19 mouse cellular contexts compared by ENCODE assay signal in genomic region chr7:35588680-35589428, GRCm38 (mm10). TPM values are rescaled to one million over a fixed set of nuclear protein-coding genes. Genes with fewer than 3 reads are reported as not detected.
DNase-seq lines count a peak whose midpoint lies in the region; ATAC-seq lines count a peak whose summit lies in the region.
"Had no signal": no experiment of that assay in that cellular context is flagged by ENCODE, and none has a peak within 500 bp of the region (broad histone marks: within the 10 kb centered on the region; RNA-seq: fewer than 3 reads in every experiment).

No protein-coding gene starts in this region.

- peak overlapping the region; percentile 7; the same call in 1 of the 2 replicates for H3K9ac ChIP-seq in liver, embryonic 15.5 days
- no peak overlapping the region for H3K9ac ChIP-seq in forebrain, embryonic 16.5 days (replicated peaks; ENCODE audit: low read depth, low read length)
- H3K9ac ChIP-seq: forebrain, embryonic 12.5 days; hindbrain, embryonic 14.5 days; limb, embryonic 12.5 days; midbrain, embryonic 12.5 days had no signal

- H3K27me3 ChIP-seq in liver, embryonic 15.5 days: peaks cover 17% of the 10 kb centered on the region
- peaks cover 13% of the 10 kb centered on the region for H3K27me3 ChIP-seq in forebrain, embryonic 16.5 days (replicated peaks; ENCODE audit: control insufficient read depth, insufficient read depth, low read length)

- ATAC-seq in liver, embryonic 15.5 days (ENCODE audit: insufficient read depth): no peak
- no peak for ATAC-seq in forebrain, embryonic 16.5 days
- ATAC-seq: activated CD4-positive, CD25-positive, alpha-beta regulatory T cell, adult 4 months; intestine, postnatal 0 days; Patski had no signal

- H3K36me3 ChIP-seq in liver, embryonic 15.5 days (replicated peaks): peaks cover 23% of the 10 kb centered on the region
- peaks cover 12% of the 10 kb centered on the region for H3K36me3 ChIP-seq in forebrain, embryonic 16.5 days (ENCODE audit: control insufficient read depth, insufficient read depth)

- H3K4me2 ChIP-seq in liver, embryonic 15.5 days: peak overlapping the region; percentile 97
- no peak overlapping the region for H3K4me2 ChIP-seq in forebrain, embryonic 16.5 days (ENCODE audit: low read length)
- H3K4me2 ChIP-seq: forebrain, embryonic 12.5 days; hindbrain, embryonic 14.5 days; midbrain, embryonic 12.5 days had no signal

- WGBS in liver, embryonic 15.5 days (ENCODE audit: insufficient replicate concordance): 17% methylated on average over 9 of the region's 9 CpGs
- 86% methylated on average over 9 of the region's 9 CpGs for WGBS in forebrain, embryonic 16.5 days

- peaks cover 60% of the 10 kb centered on the region for H3K4me1 ChIP-seq in liver, embryonic 15.5 days (replicated peaks)
- peaks cover 41% of the 10 kb centered on the region for H3K4me1 ChIP-seq in forebrain, embryonic 16.5 days (replicated peaks; ENCODE audit: control insufficient read depth, insufficient read depth, low read length)

- peak overlapping the region; percentile 85 for H3K27ac ChIP-seq in liver, embryonic 15.5 days (replicated peaks)
- no peak overlapping the region; the same call in 1 of the 2 replicates for H3K27ac ChIP-seq in forebrain, embryonic 16.5 days (ENCODE audit: low read length)
- H3K27ac ChIP-seq: forebrain, embryonic 12.5 days; heart, embryonic 10.5 days; hindbrain, embryonic 14.5 days; limb, embryonic 12.5 days; midbrain, embryonic 12.5 days had no signal

- no peaks in the 10 kb centered on the region for H3K9me3 ChIP-seq in liver, embryonic 15.5 days (replicated peaks)
- no peaks in the 10 kb centered on the region for H3K9me3 ChIP-seq in forebrain, embryonic 16.5 days (ENCODE audit: control insufficient read depth, low read length)
- H3K9me3 ChIP-seq: forebrain, embryonic 12.5 days; heart, embryonic 10.5 days; limb, embryonic 12.5 days; midbrain, embryonic 12.5 days had no signal

- peak overlapping the region; percentile 94; the same call in 1 of the 2 replicates for H3K4me3 ChIP-seq in liver, embryonic 15.5 days (replicated peaks)
- no peak overlapping the region for H3K4me3 ChIP-seq in forebrain, embryonic 16.5 days (replicated peaks; ENCODE audit: low read length)
- H3K4me3 ChIP-seq: forebrain, embryonic 12.5 days; heart, embryonic 10.5 days; limb, embryonic 12.5 days; midbrain, embryonic 12.5 days; myocyte had no signal

- DNase-seq in 416B (ENCODE audit: low read depth): peak; percentile 98
- DNase-seq in CD4-positive helper T cell, adult 2 months (ENCODE audit: low read depth, low spot score): peak; percentile 63
- DNase-seq in induced T-regulatory cell, adult 2 months (ENCODE audit: low read depth): peak; percentile 52
- no peak for DNase-seq in heart, adult 9 months (ENCODE audit: low spot score in 2 of 2)
- no peak for DNase-seq in cerebellum, adult 11-12 months
- DNase-seq: cerebellum, adult 9-11 months; gastrocnemius, postnatal 25 days; heart, postnatal 14 days had no signal

RNA-seq across cellular contexts. Expression of gene Ankrd27, which starts 2.8 kb away (rescaled TPM):
- polyA plus RNA-seq in liver, embryonic 15.5 days (2015; fragmentation: Nextera tagmentation; extraction: Ambion mirVana): 20.7 and 22.6 TPM in 2 replicates
- polyA plus RNA-seq in forebrain, embryonic 16.5 days (2015; fragmentation: Nextera tagmentation; extraction: Ambion mirVana): 35.7 and 38.9 TPM in 2 replicates

RNA-seq across cellular contexts. Expression of gene Rgs9bp, which starts 3.5 kb away (rescaled TPM):
- polyA plus RNA-seq in liver, embryonic 15.5 days (2015; fragmentation: Nextera tagmentation; extraction: Ambion mirVana): 0.03 TPM in 2 replicates
- 0.11 and 0.22 TPM in 2 replicates for polyA plus RNA-seq in forebrain, embryonic 16.5 days (2015; fragmentation: Nextera tagmentation; extraction: Ambion mirVana)
- polyA plus RNA-seq: myocyte had no signal

RNA-seq across cellular contexts. Expression of gene Nudt19, which starts 32.8 kb away (rescaled TPM):
- polyA plus RNA-seq in liver, embryonic 15.5 days (2015; fragmentation: Nextera tagmentation; extraction: Ambion mirVana): 67.2 and 69.0 TPM in 2 replicates
- polyA plus RNA-seq in forebrain, embryonic 16.5 days (2015; fragmentation: Nextera tagmentation; extraction: Ambion mirVana): 111 and 123 TPM in 2 replicates

RNA-seq across cellular contexts. Expression of gene Tdrd12, which starts 51.3 kb away (rescaled TPM):
- polyA plus RNA-seq in liver, embryonic 15.5 days (2015; fragmentation: Nextera tagmentation; extraction: Ambion mirVana): 0.20 TPM in 1 of 2 replicates, not detected in the other
- polyA plus RNA-seq in forebrain, embryonic 16.5 days (2015; fragmentation: Nextera tagmentation; extraction: Ambion mirVana): 0.60 and 0.84 TPM in 2 replicates
- polyA plus RNA-seq: activated CD4-positive, CD25-positive, alpha-beta regulatory T cell, adult 4 months; myocyte had no signal

RNA-seq across cellular contexts. Expression of gene Pdcd5, which starts 58.5 kb away (rescaled TPM):
- polyA plus RNA-seq in liver, embryonic 15.5 days (2015; fragmentation: Nextera tagmentation; extraction: Ambion mirVana): 99.7 and 102 TPM in 2 replicates
- polyA plus RNA-seq in forebrain, embryonic 16.5 days (2015; fragmentation: Nextera tagmentation; extraction: Ambion mirVana): 200 and 235 TPM in 2 replicates

Comparison
In these comparisons a context has a peak if more than half of its experiments do, and no peak if none do; other contexts are left out.
1. DNase-seq: peak in 416B (single experiment), CD4-positive helper T cell, adult 2 months (single experiment) and induced T-regulatory cell, adult 2 months (single experiment); none in heart, adult 9 months (0 of 2) and cerebellum, adult 11-12 months (single experiment).